Mouse (Mus musculus) ovary, adult 10 weeks (tissue): ENCODE measurements around the gene Wrap53. TPM values are rescaled to one million over a fixed set of nuclear protein-coding genes. Genes with fewer than 3 reads are reported as not detected.

Experiments used
- polyA plus RNA-seq: library from polyadenylated mRNA; stranded (reverse); fragments of 350-450 nt; fragmentation: Illumina TruSeq; extraction: RNeasy Lipid Tissue Mini Kit (QIAGEN cat#74804); gene quantifications from one replicate; pipeline ENCODE4 v1.2.3, GENCODE M21; 2014

The Wrap53 gene
- 1.1 TPM for polyA plus RNA-seq

GRCm38 (mm10) chr11:69580091-69580514, at the start of gene Wrap53, which contains the start of gene Trp53:
Gene Wrap53, minus strand, starts transcription at chr11:69580255.
Gene Trp53, plus strand, starts transcription at chr11:69580359.

DNA sequence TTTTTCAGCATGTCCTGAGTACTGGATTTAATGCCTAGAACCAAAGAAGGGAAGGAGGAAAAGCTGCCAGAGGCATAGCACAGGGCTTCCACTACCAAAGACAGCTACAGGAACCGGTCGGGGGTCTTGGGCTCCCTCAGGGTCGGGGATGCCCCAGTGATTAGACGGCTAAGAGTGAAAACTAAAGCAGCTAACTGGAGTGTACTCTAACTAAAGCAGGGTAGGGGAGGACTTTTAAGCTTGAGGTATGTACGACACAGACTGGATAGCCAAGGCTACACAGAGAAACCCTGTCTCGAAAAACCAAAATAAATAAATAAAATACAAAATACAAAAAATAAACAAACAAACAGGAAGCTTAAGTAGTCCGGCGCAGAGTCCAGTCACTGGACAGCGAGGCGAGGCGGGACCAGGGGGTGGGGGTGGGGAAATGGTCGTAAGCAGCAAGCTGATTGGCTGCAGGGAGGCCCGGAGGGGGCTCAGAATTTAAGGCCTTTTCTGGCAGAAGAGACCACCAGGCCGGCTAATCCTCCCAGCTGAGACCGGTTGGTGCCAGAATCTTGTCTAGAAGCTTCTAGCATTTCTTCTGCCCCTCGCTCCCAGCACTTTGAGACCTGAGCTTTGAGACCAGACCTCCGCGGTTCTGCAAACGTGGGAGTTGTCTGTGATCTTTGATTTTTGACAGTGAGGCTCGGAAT, 41.7 kb upstream of the Wrap53 start, which contains the start of gene Sat2:
Sat2 (plus strand) TSS at position 454 of the 698 bp plus-strand sequence.

GRCm38 (mm10) chr11:69617805-69618204, 37.8 kb upstream of the Wrap53 start, which contains the start of gene Shbg:
Gene Shbg, minus strand, starts transcription at chr11:69617905.

GRCm38 (mm10) chr11:69605726-69606490, 25.9 kb upstream of the Wrap53 start, which contains the start of gene Atp1b2:
Gene Atp1b2, minus strand, starts transcription at chr11:69605942.

DNA sequence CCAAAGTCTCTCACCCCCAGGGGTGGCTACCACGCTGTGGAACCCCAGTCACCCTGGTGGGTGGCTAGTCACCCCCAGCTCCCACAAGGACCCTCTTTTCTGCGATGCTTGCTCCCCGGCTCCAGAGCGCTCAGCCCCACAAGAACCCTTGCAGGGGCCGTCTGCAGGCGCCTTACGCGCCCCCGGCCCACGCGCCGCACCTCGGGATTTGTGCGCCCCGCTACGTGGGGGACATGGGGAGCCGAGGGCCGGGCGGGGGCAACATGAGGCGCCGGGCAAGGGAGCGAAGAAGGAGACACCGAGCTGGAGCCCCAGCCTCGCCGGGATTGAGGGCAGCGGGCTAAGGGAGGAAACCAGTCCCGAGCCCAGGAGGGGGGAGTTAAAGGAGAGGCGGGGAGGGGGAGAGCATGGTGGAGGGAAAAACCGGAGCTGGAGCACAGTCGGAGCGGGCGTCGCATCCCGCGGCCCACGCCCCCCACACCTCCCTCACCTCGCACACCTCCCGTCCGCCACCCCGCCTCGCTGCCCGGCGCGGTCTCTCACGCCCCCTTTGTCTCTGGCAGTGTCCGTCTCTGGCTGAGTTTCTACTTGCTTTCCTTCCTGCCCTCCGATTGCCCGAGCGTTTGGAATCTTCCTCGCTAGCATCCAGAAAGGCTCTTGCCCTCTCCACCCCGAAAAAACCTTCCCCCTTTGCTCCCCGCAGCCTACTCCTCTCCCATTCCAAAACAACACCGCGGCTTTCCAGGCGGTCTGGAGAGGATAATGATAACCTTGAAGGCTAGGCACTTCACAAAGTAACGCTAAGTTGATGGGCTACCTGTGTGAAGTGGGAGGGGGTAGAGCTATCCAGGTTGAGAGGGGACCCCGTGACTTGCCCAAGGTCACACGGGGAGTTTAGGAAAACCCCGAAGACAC, 19.9 kb downstream of the Wrap53 start, which contains the start of gene Efnb3:
Efnb3 (minus strand) TSS at position 355 of the 915 bp plus-strand sequence.

GRCm38 (mm10) chr11:69549060-69549656, 30.9 kb downstream of the Wrap53 start, which contains the start of gene Dnah2:
Gene Dnah2, minus strand, starts transcription at chr11:69549110.

Other genes starting within 250 kb of the Wrap53 start
- 15.5 TPM for gene Rnf227, start 239.8 kb downstream of the Wrap53 start, polyA plus RNA-seq
- gene Chd3, start 210.8 kb downstream of the Wrap53 start, polyA plus RNA-seq: 13.1 TPM
- 3.6 TPM for gene Naa38, start 184.8 kb downstream of the Wrap53 start, polyA plus RNA-seq
- gene Cyb5d1, start 184.6 kb downstream of the Wrap53 start, polyA plus RNA-seq: 42.1 TPM
- 0.88 TPM for gene Tmem88, start 182.0 kb downstream of the Wrap53 start, polyA plus RNA-seq
- gene Kdm6b, start 166.6 kb downstream of the Wrap53 start, polyA plus RNA-seq: 8.6 TPM
- gene Dnah2, start 31.1 kb downstream of the Wrap53 start, polyA plus RNA-seq: 0.48 TPM
- 1.6 TPM for gene Efnb3, start 20.1 kb downstream of the Wrap53 start, polyA plus RNA-seq
- gene Trp53, start 104 bp upstream of the Wrap53 start, polyA plus RNA-seq: 9.2 TPM
- 165 TPM for gene Atp1b2, start 25.7 kb upstream of the Wrap53 start, polyA plus RNA-seq
- 0.66 TPM for gene Shbg, start 37.6 kb upstream of the Wrap53 start, polyA plus RNA-seq
- gene Sat2, start 41.8 kb upstream of the Wrap53 start, polyA plus RNA-seq: 4.7 TPM
- 11.1 TPM for gene Fxr2, start 52.7 kb upstream of the Wrap53 start, polyA plus RNA-seq
- gene Sox15, start 75.1 kb upstream of the Wrap53 start, polyA plus RNA-seq: not detected
- 13.0 TPM for gene Mpdu1, start 82.4 kb upstream of the Wrap53 start, polyA plus RNA-seq
- 9.4 TPM for gene Cd68, start 85.9 kb upstream of the Wrap53 start, polyA plus RNA-seq
- gene Eif4a1, start 92.2 kb upstream of the Wrap53 start, polyA plus RNA-seq: 723 TPM
- 55.2 TPM for gene Senp3, start 101.8 kb upstream of the Wrap53 start, polyA plus RNA-seq
- 10.7 TPM for gene Tnfsf13, start 105.5 kb upstream of the Wrap53 start, polyA plus RNA-seq
- gene Tnfsf12, start 115.6 kb upstream of the Wrap53 start, polyA plus RNA-seq: 4.0 TPM
- gene Tnfsfm13, start 115.8 kb upstream of the Wrap53 start, polyA plus RNA-seq: 2.3 TPM
- 38.0 TPM for gene Polr2a, start 178.4 kb upstream of the Wrap53 start, polyA plus RNA-seq
- gene Slc35g3, start 181.7 kb upstream of the Wrap53 start, polyA plus RNA-seq: 0.48 TPM
- 26.4 TPM for gene Zbtb4, start 185.7 kb upstream of the Wrap53 start, polyA plus RNA-seq
- 3.4 TPM for gene Chrnb1, start 215.7 kb upstream of the Wrap53 start, polyA plus RNA-seq
- 7.0 TPM for gene Fgf11, start 221.6 kb upstream of the Wrap53 start, polyA plus RNA-seq
- 1.2 TPM for gene Tmem102, start 225.4 kb upstream of the Wrap53 start, polyA plus RNA-seq
- gene Gm39566, start 235.0 kb upstream of the Wrap53 start, polyA plus RNA-seq: not detected
- gene Spem2, start 238.2 kb upstream of the Wrap53 start, polyA plus RNA-seq: not detected
- gene Spem1, start 241.9 kb upstream of the Wrap53 start, polyA plus RNA-seq: not detected